Mouse (Mus musculus) G1E (cell line): Measurements from ENCODE around the gene Pold3. TPM values are rescaled to one million over a fixed set of nuclear protein-coding genes. Genes with fewer than 3 reads are reported as not detected.

Source experiments
- ATAC-seq: 2 replicates; pipeline ENCODE4 v1.8.0; 2016; ENCODE audit warnings: mild to moderate bottlenecking; ENCODE audit not compliant: insufficient number of reproducible peaks, poor library complexity, low FRiP score, severe bottlenecking; ENCODE audit errors: extremely low read depth
- DNase-seq: peaks from one replicate; pipeline ENCODE4 v3.0.0; 2012; ENCODE audit warnings: low spot score
- H3K27me3 ChIP-seq: 2 replicates; pipeline ENCODE4 v1.6.1; 2012; ENCODE audit warnings: mild to moderate bottlenecking, low read length, inconsistent platforms; ENCODE audit not compliant: insufficient read depth
- H3K36me3 ChIP-seq: replicated peaks from 2 replicates; pipeline ENCODE3; 2012; ENCODE audit warnings: mild to moderate bottlenecking, inconsistent platforms
- H3K4me1 ChIP-seq: 2 replicates; pipeline ENCODE4 v1.6.1; 2012; ENCODE audit warnings: low read depth, low read length, inconsistent platforms, mixed read lengths; ENCODE audit not compliant: insufficient read depth
- H3K4me3 ChIP-seq: 2 replicates; pipeline ENCODE4 v1.5.1; 2012; ENCODE audit warnings: low read depth, mild to moderate bottlenecking, inconsistent platforms, low read length, moderate library complexity, mixed read lengths
- H3K9me3 ChIP-seq: replicated peaks from 2 replicates; pipeline ENCODE4 v1.6.1; 2012; ENCODE audit warnings: inconsistent platforms
- CTCF ChIP-seq: IDR thresholded peaks from 2 replicates; pipeline ENCODE4 v1.5.1; 2012; ENCODE audit warnings: low read depth, low read length, inconsistent platforms, mixed read lengths
- GATA1 ChIP-seq: IDR thresholded peaks from 2 replicates; pipeline ENCODE4 v1.6.1; 2012; ENCODE audit warnings: borderline replicate concordance, low read length, inconsistent platforms, mixed read lengths
- GATA2 ChIP-seq: IDR thresholded peaks from 2 replicates; pipeline ENCODE4 v1.6.1; 2012; ENCODE audit warnings: low read depth, low read length, inconsistent platforms, borderline replicate concordance
- POLR2AphosphoS5 ChIP-seq: IDR thresholded peaks from 2 replicates; pipeline ENCODE4 v1.6.1; 2012; ENCODE audit warnings: low read depth, low read length, inconsistent platforms; ENCODE audit not compliant: insufficient replicate concordance
- TAL1 ChIP-seq: conservative IDR thresholded peaks from 2 replicates; pipeline ENCODE4 v1.6.1; 2012; ENCODE audit warnings: low read depth, low read length, inconsistent platforms, mixed read lengths
- polyA plus RNA-seq: library from polyadenylated mRNA; stranded (reverse); fragments of >175 nt; gene quantifications from 2 replicates; pipeline ENCODE4 v1.2.3, GENCODE M21; 2012
- total RNA-seq, 2 experiments: library from RNA; stranded (forward) in 1 of 2; stranded (reverse) in 1 of 2; fragments of 200-1000 nt in 1 of 2; fragments of >200 nt in 1 of 2; fragmentation: Nextera tagmentation in 1 of 2; gene quantifications; 2 replicates each; pipeline ENCODE4 v1.2.3; 2014 to 2017

Gene Pold3
- total and polyA plus RNA-seq, 3 experiments: 24.4 to 93.4 (median 90.5) TPM

- peak; percentile 84 for DNase-seq
- TF ChIP-seq GATA2 (no peak), TAL1 (no peak), CTCF (no peak), GATA1 (no peak), POLR2AphosphoS5 (no peak)
- H3K4me3 ChIP-seq: peak overlapping the region; percentile 92
- peaks cover 39% of the 10 kb centered on the region for H3K36me3 ChIP-seq
- no peaks in the 10 kb centered on the region for H3K9me3 ChIP-seq
- peak; percentile 72 for ATAC-seq
- H3K27me3 ChIP-seq: no peaks in the 10 kb centered on the region; the same call in 1 of the 2 replicates
- H3K4me1 ChIP-seq: peaks cover 33% of the 10 kb centered on the region
Measured at GRCm38 (mm10) chr7:100120791-100121261, 539 bp downstream of the Pold3 start.

GRCm38 (mm10) chr7:100114279-100114678, 7.1 kb downstream of the Pold3 start:
- Histone ChIP-seq H3K4me1 (peaks cover 8% of the 10 kb centered on the region; the same call in 1 of the 2 replicates), H3K9me3 (no peaks in the 10 kb centered on the region), H3K27me3 (no peaks in the 10 kb centered on the region), H3K4me3 (no peak overlapping the region), H3K36me3 (peaks cover 89% of the 10 kb centered on the region)
- TF ChIP-seq CTCF: no peak
- no peak for TF ChIP-seq GATA1
- TF ChIP-seq TAL1: no peak
- TF ChIP-seq GATA2: no peak
- TF ChIP-seq POLR2AphosphoS5: no peak
- no peak for ATAC-seq
- no peak for DNase-seq

- no peak for DNase-seq
- ATAC-seq: no peak
- Histone ChIP-seq H3K4me1 (peaks cover 4% of the 10 kb centered on the region; the same call in 1 of the 2 replicates), H3K9me3 (no peaks in the 10 kb centered on the region), H3K27me3 (no peaks in the 10 kb centered on the region), H3K4me3 (no peak overlapping the region), H3K36me3 (peaks cover 89% of the 10 kb centered on the region)
- TF ChIP-seq CTCF (no peak), POLR2AphosphoS5 (no peak), TAL1 (no peak), GATA1 (no peak), GATA2 (no peak)
Measured at GRCm38 (mm10) chr7:100113821-100114220, 7.5 kb downstream of the Pold3 start.

GRCm38 (mm10) chr7:100111506-100111905, 9.9 kb downstream of the Pold3 start:
- H3K9me3 ChIP-seq: no peaks in the 10 kb centered on the region
- TF ChIP-seq CTCF: no peak
- no peak for TF ChIP-seq GATA1
- no peak for TF ChIP-seq TAL1
- TF ChIP-seq GATA2: no peak
- no peak for TF ChIP-seq POLR2AphosphoS5
- no peaks in the 10 kb centered on the region for H3K4me1 ChIP-seq
- H3K4me3 ChIP-seq: no peak overlapping the region
- DNase-seq: no peak
- H3K36me3 ChIP-seq: peaks cover 83% of the 10 kb centered on the region
- H3K27me3 ChIP-seq: no peaks in the 10 kb centered on the region
- no peak for ATAC-seq

DNA sequence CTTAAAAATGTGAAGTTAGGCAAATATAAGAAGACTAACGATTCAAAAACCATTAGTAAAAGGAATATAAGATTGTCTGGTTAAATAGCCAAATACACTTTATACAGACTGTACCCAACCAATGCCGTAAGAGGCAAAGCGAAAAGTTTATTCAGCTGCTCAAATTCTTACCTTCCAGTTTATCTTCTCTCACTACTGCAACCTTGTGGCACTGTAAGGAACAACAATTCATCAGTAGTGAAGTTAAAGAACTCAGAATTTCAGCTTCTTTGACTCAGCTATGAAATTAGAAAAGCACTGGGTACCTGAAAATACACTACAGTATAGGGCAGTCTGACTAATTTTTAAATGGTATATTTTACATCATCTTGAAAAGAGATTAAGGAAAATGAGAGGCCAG, 13.0 kb downstream of the Pold3 start:
- H3K9me3 ChIP-seq: no peaks in the 10 kb centered on the region
- no peak for TF ChIP-seq GATA2
- no peak for TF ChIP-seq CTCF
- TF ChIP-seq TAL1: no peak
- no peak for TF ChIP-seq POLR2AphosphoS5
- no peak for TF ChIP-seq GATA1
- DNase-seq (no peak), ATAC-seq (no peak)
- H3K4me1 ChIP-seq: peaks cover 10% of the 10 kb centered on the region
- H3K4me3 ChIP-seq: no peak overlapping the region
- H3K27me3 ChIP-seq: no peaks in the 10 kb centered on the region
- peaks cover 84% of the 10 kb centered on the region for H3K36me3 ChIP-seq

- H3K27me3 ChIP-seq: no peaks in the 10 kb centered on the region
- DNase-seq: no peak
- H3K36me3 ChIP-seq: peaks cover 87% of the 10 kb centered on the region
- no peaks in the 10 kb centered on the region for H3K9me3 ChIP-seq
- no peak for TF ChIP-seq CTCF
- no peak for TF ChIP-seq TAL1
- TF ChIP-seq GATA2: no peak
- TF ChIP-seq GATA1: no peak
- no peak for TF ChIP-seq POLR2AphosphoS5
- ATAC-seq: no peak
- peaks cover 16% of the 10 kb centered on the region for H3K4me1 ChIP-seq
- no peak overlapping the region for H3K4me3 ChIP-seq
Measured at GRCm38 (mm10) chr7:100104677-100105076, 16.7 kb downstream of the Pold3 start.
